Mouse (Mus musculus) intestine, embryonic 14.5 days (tissue): ENCODE measurements at regions not wholly inside any gene's neighbourhood (a gene's known extent, or its start where the extent isn't known, plus 50 kb on each side); places are given as distances from the start of the nearest gene placed in this dataset.

ENCODE experiments used
- ATAC-seq: fragments of 200-750 bp; cut with Nextera tagmentation; replicated peaks from 2 replicates; pipeline ENCODE4 v1.8.0; 2017; ENCODE audit warnings: low read depth, moderate number of reproducible peaks, moderate TSS enrichment, moderate library complexity; ENCODE audit not compliant: low FRiP score, low TSS enrichment
- DNase-seq: peaks from one replicate; pipeline ENCODE4 v3.0.0-alpha.2; 2018; ENCODE audit warnings: low spot score
- H3K27ac ChIP-seq: fragments of 300-500 bp; sonication (generic); 2 replicates; pipeline ENCODE4 v1.5.1; 2014; ENCODE audit warnings: low read depth, mild to moderate bottlenecking, control low read depth
- H3K27me3 ChIP-seq: fragments of 300-500 bp; sonication (generic); replicated peaks from 2 replicates; pipeline ENCODE4 v1.6.1; 2014; ENCODE audit warnings: low read length, control low read depth; ENCODE audit not compliant: control insufficient read depth, insufficient read depth
- H3K36me3 ChIP-seq: fragments of 300-500 bp; sonication (generic); 2 replicates; pipeline ENCODE4 v1.6.1; 2014; ENCODE audit warnings: low read length, control low read depth; ENCODE audit not compliant: control insufficient read depth, insufficient read depth
- H3K4me1 ChIP-seq: fragments of 300-500 bp; sonication (generic); replicated peaks from 2 replicates; pipeline ENCODE4 v1.6.1; 2014; ENCODE audit warnings: low read length, control low read depth, mixed read lengths; ENCODE audit not compliant: control insufficient read depth, insufficient read depth
- H3K4me2 ChIP-seq: fragments of 300-500 bp; sonication (generic); 2 replicates; pipeline ENCODE4 v1.6.1; 2014; ENCODE audit warnings: low read length
- H3K4me3 ChIP-seq: fragments of 300-500 bp; sonication (generic); 2 replicates; pipeline ENCODE4 v1.5.1; 2014; ENCODE audit warnings: low read depth, low read length, control low read depth, mixed read lengths
- H3K9ac ChIP-seq: fragments of 300-500 bp; sonication (generic); 2 replicates; pipeline ENCODE4 v1.6.1; 2014; ENCODE audit warnings: mild to moderate bottlenecking, low read length
- H3K9me3 ChIP-seq: fragments of 300-500 bp; sonication (generic); 2 replicates; pipeline ENCODE4 v1.6.1; 2016; ENCODE audit warnings: low read length, control low read depth; ENCODE audit not compliant: control insufficient read depth
- WGBS: fragments of 180-500 bp; shearing (Covaris S2); extraction: QIAGEN DNeasy Blood & Tissue Kit; methylation state at CpG from one replicate; pipeline ENCODE4 v1.1.7; 2014; 5-methylcytosine and 5-hydroxymethylcytosine counted together

DNA sequence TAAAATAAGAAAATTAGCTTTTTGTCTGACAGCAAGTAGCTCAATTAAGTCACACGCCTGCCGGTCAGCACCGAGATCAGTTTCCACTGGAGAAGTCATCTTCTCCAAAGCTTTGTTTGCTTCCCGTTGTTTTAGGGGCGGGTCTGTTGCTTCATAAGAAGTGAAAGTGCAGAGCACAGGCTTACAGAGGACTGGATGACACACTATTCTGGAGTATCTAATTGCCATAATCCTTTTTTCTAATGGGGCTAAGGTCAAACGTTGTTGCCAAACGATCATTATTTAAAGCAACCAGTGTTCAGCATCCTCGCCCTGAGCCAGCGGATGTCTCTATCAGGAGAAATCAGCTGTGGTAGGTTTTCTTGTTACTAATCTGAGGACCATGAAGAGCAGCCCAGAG is 128.5 kb downstream of the Mtx2 start:
- Histone ChIP-seq H3K27ac (no peak overlapping the region), H3K4me2 (no peak overlapping the region), H3K4me1 (no peaks in the 10 kb centered on the region), H3K9me3 (no peaks in the 10 kb centered on the region), H3K36me3 (no peaks in the 10 kb centered on the region), H3K27me3 (no peaks in the 10 kb centered on the region; the same call in 1 of the 2 replicates), H3K4me3 (no peak overlapping the region), H3K9ac (no peak overlapping the region)
- ATAC-seq (no peak), DNase-seq (no peak)
- 64% methylated on average over 9 of the region's 9 CpGs for WGBS

DNA sequence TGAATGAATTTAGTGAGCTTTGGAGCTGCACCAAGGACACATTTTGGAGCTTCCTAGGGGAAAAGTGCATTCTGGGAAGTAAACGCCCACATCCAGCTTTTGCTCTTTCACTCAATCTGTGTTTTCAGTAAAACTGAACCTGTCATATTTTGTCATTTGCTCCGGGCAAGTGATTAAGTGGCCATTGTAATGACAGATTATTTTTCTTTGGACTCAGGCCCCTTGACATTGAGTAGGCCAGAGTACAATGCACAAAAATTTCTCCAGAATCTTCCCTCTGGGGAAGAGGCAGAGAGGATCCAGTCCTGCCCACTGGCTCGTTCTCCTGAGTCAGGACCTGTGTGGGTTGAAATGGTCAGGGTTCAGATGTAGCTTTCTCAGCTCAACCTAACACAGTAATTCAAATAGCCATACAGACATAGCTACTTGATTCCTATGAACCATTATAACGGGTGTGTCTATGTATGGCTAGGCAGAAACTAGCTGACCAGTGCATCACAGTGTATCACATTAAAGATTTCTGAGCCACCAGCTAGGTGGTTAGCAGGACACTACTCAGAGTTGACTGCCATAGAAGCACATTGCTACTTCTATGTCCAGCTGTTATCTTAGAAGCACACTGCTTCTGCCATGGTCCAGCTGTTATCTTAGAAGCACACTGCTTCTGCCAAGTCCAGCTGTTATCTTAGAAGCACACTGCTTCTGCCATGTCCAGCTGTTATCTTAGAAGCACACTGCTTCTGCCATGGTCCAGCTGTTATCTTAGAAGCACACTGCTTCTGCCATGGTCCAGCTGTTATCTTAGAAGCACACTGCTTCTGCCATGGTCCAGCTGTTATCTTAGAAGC is 129.9 kb downstream of the Mtx2 start:
- DNase-seq, result no peak
- H3K4me2 ChIP-seq, result no peak overlapping the region
- no peak overlapping the region for H3K9ac ChIP-seq
- 85% methylated on average over 4 of the region's 4 CpGs for WGBS
- H3K36me3 ChIP-seq, result no peaks in the 10 kb centered on the region
- ATAC-seq, result no peak
- no peak overlapping the region for H3K27ac ChIP-seq
- H3K4me1 ChIP-seq, result no peaks in the 10 kb centered on the region
- no peaks in the 10 kb centered on the region for H3K9me3 ChIP-seq
- no peaks in the 10 kb centered on the region; the same call in 1 of the 2 replicates for H3K27me3 ChIP-seq
- H3K4me3 ChIP-seq, result no peak overlapping the region

- ATAC-seq, result no peak
- Histone ChIP-seq H3K4me2 (no peak overlapping the region), H3K4me1 (no peaks in the 10 kb centered on the region), H3K4me3 (no peak overlapping the region), H3K9ac (no peak overlapping the region), H3K27me3 (no peaks in the 10 kb centered on the region), H3K36me3 (no peaks in the 10 kb centered on the region), H3K27ac (no peak overlapping the region), H3K9me3 (no peaks in the 10 kb centered on the region)
- WGBS, result 98% methylated on average over 1 of the region's 1 CpGs
- DNase-seq, result no peak
Measured at GRCm38 (mm10) chr2:74956129-74956450, 130.5 kb downstream of the Mtx2 start.

- no peak for DNase-seq
- Histone ChIP-seq H3K4me3 (no peak overlapping the region), H3K27ac (no peak overlapping the region), H3K27me3 (no peaks in the 10 kb centered on the region), H3K4me2 (no peak overlapping the region), H3K36me3 (no peaks in the 10 kb centered on the region), H3K9ac (no peak overlapping the region), H3K4me1 (no peaks in the 10 kb centered on the region), H3K9me3 (no peaks in the 10 kb centered on the region)
- WGBS, result 97% methylated on average over 2 of the region's 2 CpGs
- ATAC-seq, result no peak
Measured at GRCm38 (mm10) chr2:74956556-74956955, 131.0 kb downstream of the Mtx2 start.

- no peaks in the 10 kb centered on the region for H3K36me3 ChIP-seq
- ATAC-seq (no peak), DNase-seq (no peak)
- WGBS, result 37% methylated on average over 5 of the region's 5 CpGs
- H3K4me2 ChIP-seq, result no peak overlapping the region
- no peaks in the 10 kb centered on the region for H3K27me3 ChIP-seq
- H3K27ac ChIP-seq, result no peak overlapping the region
- H3K4me1 ChIP-seq, result peaks cover 4% of the 10 kb centered on the region; the same call in 1 of the 2 replicates
- H3K4me3 ChIP-seq, result no peak overlapping the region
- H3K9ac ChIP-seq, result no peak overlapping the region
- no peaks in the 10 kb centered on the region for H3K9me3 ChIP-seq
Measured at GRCm38 (mm10) chr2:74959936-74960335, 134.3 kb downstream of the Mtx2 start.

- 89% methylated on average over 6 of the region's 6 CpGs for WGBS
- H3K4me3 ChIP-seq, result no peak overlapping the region
Measured at GRCm38 (mm10) chr2:74962416-74962815, 136.8 kb downstream of the Mtx2 start.

GRCm38 (mm10) chr2:74964360-74964759 is 138.8 kb downstream of the Mtx2 start:
- DNase-seq, result peak; percentile 94
- 2% methylated on average over 6 of the region's 6 CpGs for WGBS
- Histone ChIP-seq H3K9me3 (no peaks in the 10 kb centered on the region), H3K36me3 (no peaks in the 10 kb centered on the region), H3K4me1 (peaks cover 15% of the 10 kb centered on the region), H3K4me3 (no peak overlapping the region), H3K27me3 (no peaks in the 10 kb centered on the region), H3K9ac (no peak overlapping the region), H3K27ac (no peak overlapping the region), H3K4me2 (no peak overlapping the region)
- ATAC-seq, result peak; percentile 66; the same call in 1 of the 2 replicates

More at GRCm38 (mm10) chr2:74962416-74962815, 136.8 kb downstream of the Mtx2 start:
- H3K36me3 ChIP-seq, result no peaks in the 10 kb centered on the region
- no peak overlapping the region for H3K27ac ChIP-seq
- H3K27me3 ChIP-seq, result no peaks in the 10 kb centered on the region
- H3K4me1 ChIP-seq, result peaks cover 15% of the 10 kb centered on the region
- no peak for DNase-seq
- H3K9ac ChIP-seq, result no peak overlapping the region
- no peaks in the 10 kb centered on the region for H3K9me3 ChIP-seq
- H3K4me2 ChIP-seq, result no peak overlapping the region
- ATAC-seq, result no peak

DNA sequence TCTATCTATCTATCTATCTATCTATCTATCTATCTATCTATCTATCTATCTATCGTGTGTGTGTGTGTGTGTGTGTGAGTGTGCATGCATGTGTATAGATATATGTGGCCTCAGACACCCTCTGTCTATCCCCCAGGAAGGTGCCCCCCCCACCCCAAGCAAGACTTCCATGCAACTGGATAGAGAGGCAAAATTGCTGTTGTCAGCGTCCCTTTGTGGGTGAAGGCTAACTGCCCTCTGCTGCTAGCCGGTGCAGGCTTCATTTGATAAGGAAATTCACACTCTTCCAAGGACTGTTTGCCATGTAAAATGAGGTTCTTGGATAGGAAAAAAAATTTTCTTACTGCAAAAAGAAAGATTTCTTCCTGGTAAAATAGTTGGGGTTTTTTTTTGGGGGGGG is 139.4 kb downstream of the Mtx2 start:
- H3K4me2 ChIP-seq, result 0 out of 2 replicates have a peak overlapping the region, but pooled peaks have one; percentile 1
- H3K27me3 ChIP-seq, result no peaks in the 10 kb centered on the region
- H3K9me3 ChIP-seq, result no peaks in the 10 kb centered on the region
- DNase-seq (no peak), ATAC-seq (no peak)
- H3K4me3 ChIP-seq, result no peak overlapping the region
- H3K4me1 ChIP-seq, result peaks cover 15% of the 10 kb centered on the region
- H3K36me3 ChIP-seq, result no peaks in the 10 kb centered on the region
- H3K27ac ChIP-seq, result peak overlapping the region; percentile 39; the same call in 1 of the 2 replicates
- 46% methylated on average over 3 of the region's 3 CpGs for WGBS
- H3K9ac ChIP-seq, result no peak overlapping the region
